Mouse (Mus musculus): ENCODE results near the gene Tmem59l.
A peak's percentile ranks its signal among the peaks of the same experiment; 100 is the strongest.

- TF ChIP-seq POLR2A (IDR thresholded peaks at IDR 0.05; ENCODE audit: borderline replicate concordance, extremely low read depth, low read depth, low read length) = no peak
- peak; percentile 47 for TF ChIP-seq CTCF (IDR thresholded peaks at IDR 0.05; ENCODE audit: insufficient read depth, low read length)
Observed at GRCm38 (mm10) chr8:70503062-70503750, 16.0 kb upstream of the Tmem59l start.
